Mouse (Mus musculus) C2C12 (cell line): ENCODE measurements around the gene Gpr4.

Experiments
- CEBPB ChIP-seq: IDR thresholded peaks from one replicate; pipeline ENCODE4 v1.6.1; 2011; ENCODE audit warnings: low read depth, mild to moderate bottlenecking, control low read depth, moderate library complexity
- CTCF ChIP-seq: IDR thresholded peaks from one replicate; pipeline ENCODE4 v1.5.1; 2011; ENCODE audit not compliant: control insufficient read depth, insufficient read depth, insufficient read length
- FOSL1 ChIP-seq: IDR thresholded peaks from one replicate; pipeline ENCODE4 v1.8.0; 2011; ENCODE audit warnings: mild to moderate bottlenecking, low read length; ENCODE audit not compliant: poor library complexity, insufficient read depth, severe bottlenecking
- MAX ChIP-seq: IDR thresholded peaks from one replicate; pipeline ENCODE4 v1.6.1; 2011; ENCODE audit warnings: mild to moderate bottlenecking, control low read depth
- MYOD1 ChIP-seq: IDR thresholded peaks from one replicate; pipeline ENCODE4 v1.6.1; 2011; ENCODE audit warnings: low read depth; ENCODE audit not compliant: control insufficient read depth, insufficient read length
- MYOG ChIP-seq: IDR thresholded peaks from one replicate; pipeline ENCODE4 v1.6.1; 2011; ENCODE audit not compliant: control insufficient read depth, insufficient read length; ENCODE audit errors: extremely low read depth
- USF1 ChIP-seq: IDR thresholded peaks from one replicate; pipeline ENCODE4 v1.6.1; 2011; ENCODE audit warnings: low read depth, mild to moderate bottlenecking, control low read depth, moderate library complexity

- TF ChIP-seq CTCF, result no peak
- TF ChIP-seq FOSL1, result no peak
- no peak for TF ChIP-seq CEBPB
- TF ChIP-seq USF1, result no peak
- no peak for TF ChIP-seq MAX
- no peak for TF ChIP-seq MYOD1
- TF ChIP-seq MYOG, result no peak
These were observed 48.1 kb upstream of the Gpr4 start for GRCm38 (mm10) chr7:19164189-19164588.
